Mouse (Mus musculus) thymus, postnatal 14 days (tissue): ENCODE data around the gene Il17rc.

ENCODE experiments used
- DNase-seq: peaks from one replicate; pipeline ENCODE4 v3.0.0; 2021

Gene Il17rc

GRCm38 (mm10) chr6:113457952-113458534, 13.2 kb upstream of the Il17rc start, which contains the start of gene Il17re:
TSS of gene Il17re (plus strand) at chr6:113458484.
- DNase-seq = peak; percentile 76

DNA sequence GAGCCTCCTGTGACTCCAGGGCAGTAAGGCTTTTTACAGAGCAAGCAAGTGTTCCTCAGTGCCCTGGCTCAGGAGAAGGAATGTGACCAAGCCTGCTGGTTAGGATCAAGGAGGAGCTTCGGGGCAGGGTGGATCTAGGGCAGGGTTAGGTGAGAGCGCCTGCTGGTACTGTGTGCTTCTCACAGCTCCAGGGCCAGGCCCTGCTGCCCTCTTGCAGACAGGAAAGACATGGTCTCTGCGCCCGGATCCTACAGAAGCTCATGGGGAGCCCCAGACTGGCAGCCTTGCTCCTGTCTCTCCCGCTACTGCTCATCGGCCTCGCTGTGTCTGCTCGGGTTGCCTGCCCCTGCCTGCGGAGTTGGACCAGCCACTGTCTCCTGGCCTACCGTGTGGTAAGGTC, 12.6 kb upstream of the Il17rc start:
- DNase-seq = peak; percentile 45

GRCm38 (mm10) chr6:113464040-113464439, 7.2 kb upstream of the Il17rc start:
- no peak for DNase-seq

GRCm38 (mm10) chr6:113465602-113466001, 5.6 kb upstream of the Il17rc start:
- DNase-seq = no peak

DNA sequence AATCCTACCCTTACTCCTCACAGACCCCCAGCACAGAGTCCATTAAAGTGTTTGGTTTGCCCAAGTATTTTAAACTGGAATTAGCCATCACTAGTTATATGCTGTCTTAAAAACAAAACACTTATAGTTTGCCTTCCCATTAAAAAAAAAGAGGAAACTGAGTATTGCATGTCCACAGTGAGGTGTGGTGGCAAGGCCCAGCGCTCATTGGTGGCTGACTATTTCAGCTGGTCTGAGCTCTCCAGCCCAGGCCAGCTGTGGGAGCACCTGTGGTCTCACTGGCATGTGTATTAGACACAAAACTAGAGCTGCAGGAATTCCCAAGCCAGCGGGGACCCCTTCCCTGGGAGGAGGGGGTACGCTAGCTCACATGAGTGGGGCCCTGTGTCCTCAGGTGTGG, 2.7 kb upstream of the Il17rc start:
- DNase-seq = no peak

- peak; percentile 90 for DNase-seq
Observed at GRCm38 (mm10) chr6:113469021-113469420, 2.2 kb upstream of the Il17rc start.

DNA sequence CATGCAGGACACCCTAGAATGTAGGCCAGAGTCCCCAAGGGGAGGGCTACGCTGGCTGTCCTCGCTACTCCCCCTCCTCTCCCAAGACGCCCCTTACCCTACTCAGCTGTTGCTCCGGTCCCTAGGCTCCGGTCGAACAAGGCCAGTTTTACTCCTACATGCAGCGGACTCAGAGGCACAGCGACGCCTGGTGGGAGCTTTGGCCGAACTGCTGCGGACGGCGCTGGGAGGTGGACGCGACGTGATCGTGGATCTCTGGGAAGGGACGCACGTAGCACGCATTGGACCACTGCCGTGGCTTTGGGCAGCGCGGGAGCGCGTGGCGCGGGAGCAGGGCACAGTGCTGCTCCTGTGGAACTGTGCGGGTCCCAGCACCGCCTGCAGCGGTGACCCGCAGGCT, 1.8 kb upstream of the Il17rc start:
- DNase-seq = peak; percentile 73

- no peak for DNase-seq
Observed at GRCm38 (mm10) chr6:113472061-113472460, 834 bp downstream of the Il17rc start.

- no peak for DNase-seq
Observed at GRCm38 (mm10) chr6:113473246-113473645, 2.0 kb downstream of the Il17rc start.

DNA sequence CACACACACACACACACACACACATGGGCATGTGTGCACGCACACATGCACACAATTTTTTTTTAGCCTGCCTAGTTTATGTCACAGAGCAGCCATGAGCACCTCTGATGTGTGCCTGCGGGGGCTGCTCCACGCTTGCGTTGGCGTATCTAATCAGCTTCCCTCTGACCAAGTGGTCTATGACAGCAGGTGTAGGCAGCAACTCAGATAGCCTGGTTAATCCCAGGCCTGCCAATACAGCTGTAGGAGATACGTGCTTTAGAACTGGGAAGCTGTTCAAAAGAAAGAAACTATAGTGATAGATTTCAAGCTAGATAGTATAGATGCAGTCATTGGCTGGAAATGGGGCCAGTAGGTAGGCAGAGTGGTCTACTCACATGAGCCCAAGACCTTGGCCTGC, 2.5 kb downstream of the Il17rc start:
- DNase-seq = no peak

GRCm38 (mm10) chr6:113477353-113477752, 6.1 kb downstream of the Il17rc start:
- DNase-seq = no peak

- DNase-seq = no peak
Observed at GRCm38 (mm10) chr6:113478906-113479305, 7.7 kb downstream of the Il17rc start.

DNA sequence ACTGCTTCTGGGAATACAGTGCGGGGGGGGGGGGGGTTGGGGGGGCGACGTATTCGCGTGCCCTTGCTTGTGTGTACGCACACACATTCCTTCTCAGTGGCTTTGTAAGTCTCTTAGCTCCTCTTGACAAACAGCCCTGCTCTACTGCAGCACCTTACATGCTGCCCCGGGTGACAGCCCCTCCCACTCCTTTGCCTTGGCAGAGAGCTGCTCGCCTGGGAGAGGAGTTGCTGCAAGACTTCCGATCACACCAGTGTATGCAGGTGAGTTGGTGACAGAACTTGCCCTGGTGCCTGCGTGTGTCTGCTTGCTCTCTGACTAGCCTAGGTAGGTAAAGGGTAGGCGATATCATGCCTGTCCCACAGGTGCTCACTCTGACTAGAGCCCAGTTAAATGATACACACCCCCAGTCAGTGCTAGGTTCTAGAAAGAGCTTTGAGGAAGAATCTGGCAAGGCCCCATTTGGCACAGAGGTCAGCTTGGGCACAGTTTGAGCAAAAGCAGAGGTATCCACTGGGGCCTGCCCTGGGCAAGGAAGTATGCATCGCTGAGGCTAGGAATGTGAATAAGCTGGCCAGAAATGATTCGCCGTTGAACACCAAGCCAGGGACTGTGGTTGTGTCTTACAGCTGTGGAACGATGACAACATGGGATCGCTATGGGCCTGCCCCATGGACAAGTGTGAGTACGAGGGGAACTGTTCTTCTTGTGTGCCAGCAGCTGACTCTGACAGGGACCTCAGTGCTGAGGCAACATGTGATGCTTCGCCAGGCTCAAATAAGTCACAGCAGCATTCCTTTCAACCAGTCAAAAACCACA, 9.5 kb downstream of the Il17rc start:
- no peak for DNase-seq

DNA sequence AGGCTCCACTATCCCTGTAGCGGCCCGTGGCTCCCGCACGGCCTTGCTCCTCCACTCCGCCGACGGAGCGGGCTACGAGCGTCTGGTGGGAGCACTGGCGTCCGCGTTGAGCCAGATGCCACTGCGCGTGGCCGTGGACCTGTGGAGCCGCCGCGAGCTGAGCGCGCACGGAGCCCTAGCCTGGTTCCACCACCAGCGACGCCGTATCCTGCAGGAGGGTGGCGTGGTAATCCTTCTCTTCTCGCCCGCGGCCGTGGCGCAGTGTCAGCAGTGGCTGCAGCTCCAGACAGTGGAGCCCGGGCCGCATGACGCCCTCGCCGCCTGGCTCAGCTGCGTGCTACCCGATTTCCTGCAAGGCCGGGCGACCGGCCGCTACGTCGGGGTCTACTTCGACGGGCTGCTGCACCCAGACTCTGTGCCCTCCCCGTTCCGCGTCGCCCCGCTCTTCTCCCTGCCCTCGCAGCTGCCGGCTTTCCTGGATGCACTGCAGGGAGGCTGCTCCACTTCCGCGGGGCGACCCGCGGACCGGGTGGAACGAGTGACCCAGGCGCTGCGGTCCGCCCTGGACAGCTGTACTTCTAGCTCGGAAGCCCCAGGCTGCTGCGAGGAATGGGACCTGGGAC, 11.4 kb downstream of the Il17rc start:
- peak; percentile 49 for DNase-seq

DNA sequence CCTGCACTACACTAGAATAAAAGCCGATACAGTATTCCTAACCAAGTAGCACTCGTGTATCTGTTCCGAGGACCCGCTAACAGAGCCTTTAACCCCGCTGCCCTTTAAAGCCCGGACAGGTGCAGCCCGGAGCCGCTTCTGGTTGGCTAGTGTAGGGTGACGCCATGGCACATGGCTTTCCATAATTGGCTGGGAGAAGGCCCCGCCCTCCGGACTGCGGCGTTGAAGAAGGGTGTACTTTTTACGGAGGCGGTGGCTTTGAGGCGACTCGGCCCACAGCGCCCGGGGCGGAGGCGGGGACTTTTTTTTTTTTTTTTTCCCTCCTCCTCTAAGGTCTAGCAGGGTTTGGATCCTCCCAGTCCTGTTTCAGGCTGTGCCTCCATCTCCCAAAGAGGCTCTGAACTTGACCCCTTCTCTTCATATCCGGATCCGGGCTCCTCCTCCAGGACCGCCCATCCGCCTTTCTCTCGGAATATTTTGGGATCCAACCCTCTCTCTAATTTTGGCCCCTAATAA, 11.9 kb downstream of the Il17rc start, which contains the start of gene Creld1:
TSS of gene Creld1 (plus strand) at position 198 of the 516 bp plus-strand sequence.
- DNase-seq = peak; percentile 93

GRCm38 (mm10) chr6:113483729-113484128, 12.5 kb downstream of the Il17rc start:
- DNase-seq = peak; percentile 37

- peak; percentile 50 for DNase-seq
Observed at GRCm38 (mm10) chr6:113487125-113487576, 15.9 kb downstream of the Il17rc start.

GRCm38 (mm10) chr6:113489410-113489809, 18.2 kb downstream of the Il17rc start:
- DNase-seq = no peak

- no peak for DNase-seq
Observed at GRCm38 (mm10) chr6:113492101-113492864, 21.1 kb downstream of the Il17rc start.

GRCm38 (mm10) chr6:113494258-113494788, 23.1 kb downstream of the Il17rc start:
- DNase-seq = peak; percentile 88

DNA sequence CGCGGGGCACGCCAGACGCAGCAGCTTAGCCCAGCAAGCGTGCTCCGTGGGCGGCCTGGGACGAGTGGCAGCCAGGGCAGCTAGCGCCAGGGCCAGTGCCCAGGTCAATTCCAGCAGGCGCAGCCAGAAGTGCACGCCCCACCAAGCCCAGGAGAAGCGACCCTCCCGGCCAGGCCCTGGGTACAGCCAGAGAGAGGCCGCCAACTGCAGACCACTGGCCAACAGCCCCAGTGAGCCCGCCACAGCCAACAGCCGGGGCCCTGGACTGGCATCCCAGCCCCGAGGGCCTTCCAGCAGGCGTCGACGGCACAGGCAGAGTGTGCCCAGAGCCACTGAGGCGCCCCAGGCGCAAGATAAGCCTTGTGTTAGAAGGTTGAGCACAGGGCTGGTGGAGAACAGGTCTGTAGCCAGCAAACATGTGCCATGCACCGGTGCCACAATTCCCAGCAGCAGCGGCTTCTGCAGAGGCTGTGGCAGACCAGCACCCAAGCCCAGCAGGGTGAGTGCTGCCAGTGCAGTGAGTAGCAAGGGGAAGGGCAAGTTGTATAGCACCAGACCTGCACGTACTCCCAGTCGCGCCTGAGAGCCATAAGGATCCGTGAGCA, 23.9 kb downstream of the Il17rc start:
- peak; percentile 27 for DNase-seq

GRCm38 (mm10) chr6:113499346-113499745, 28.1 kb downstream of the Il17rc start:
- DNase-seq = no peak
